Comparison of ENCODE assay signal across 8 mouse cellular contexts in genomic region chr12:33175621-33176554, GRCm38 (mm10). TPM values are rescaled to one million over a fixed set of nuclear protein-coding genes. Genes with fewer than 3 reads are reported as not detected.
DNase-seq lines count a peak whose midpoint lies in the region; ATAC-seq and TF ChIP-seq lines count a peak whose summit lies in the region.

No protein-coding gene starts in this region.

- 12% methylated on average over 25 of the region's 25 CpGs for WGBS in forebrain, postnatal 0 days
- 5% methylated on average over 25 of the region's 25 CpGs for WGBS in hindbrain, embryonic 12.5 days
- 9% methylated on average over 25 of the region's 25 CpGs for WGBS in limb, embryonic 14.5 days
- WGBS in midbrain, embryonic 13.5 days, result 6% methylated on average over 25 of the region's 25 CpGs

- peak overlapping the region; percentile 28 for H3K4me3 ChIP-seq in forebrain, postnatal 0 days (ENCODE audit: low read depth, low read length)
- peak overlapping the region; percentile 11; the same call in 1 of the 2 replicates for H3K4me3 ChIP-seq in hindbrain, embryonic 12.5 days
- peak overlapping the region; percentile 23 for H3K4me3 ChIP-seq in limb, embryonic 14.5 days (replicated peaks; ENCODE audit: low read length)
- H3K4me3 ChIP-seq in midbrain, embryonic 13.5 days (replicated peaks), result peak overlapping the region; percentile 27

- H3K9ac ChIP-seq in forebrain, postnatal 0 days, result peak overlapping the region; percentile 35; the same call in 1 of the 2 replicates
- H3K9ac ChIP-seq in hindbrain, embryonic 12.5 days, result no peak overlapping the region
- H3K9ac ChIP-seq in limb, embryonic 14.5 days (ENCODE audit: low read depth, low read length, severe bottlenecking), result no peak overlapping the region
- peak overlapping the region; percentile 42; the same call in 1 of the 2 replicates for H3K9ac ChIP-seq in midbrain, embryonic 13.5 days (replicated peaks)

- peak; percentile 91 to 92 for DNase-seq in adrenal gland, postnatal 36 days
- peak; percentile 59 for DNase-seq in forebrain, postnatal 0 days
- peak; percentile 30 for DNase-seq in limb, embryonic 14.5 days (ENCODE audit: low spot score)
- peak; percentile 21 to 31 for DNase-seq in thymus, postnatal 36 days
- DNase-seq in cerebellum, adult 9-10 months, result no peak

- no peak for TF ChIP-seq CTCF in forebrain, postnatal 0 days (IDR thresholded peaks at IDR 0.05; ENCODE audit: low read depth)

- H3K4me2 ChIP-seq in forebrain, postnatal 0 days (ENCODE audit: low read depth), result peak overlapping the region; percentile 50
- peak overlapping the region; percentile 43 for H3K4me2 ChIP-seq in hindbrain, embryonic 12.5 days (replicated peaks)
- peak overlapping the region; percentile 57 for H3K4me2 ChIP-seq in limb, embryonic 14.5 days (replicated peaks; ENCODE audit: low read depth, low read length, severe bottlenecking)
- H3K4me2 ChIP-seq in midbrain, embryonic 13.5 days (replicated peaks), result peak overlapping the region; percentile 56

- peak; percentile 45 for ATAC-seq in CD4-positive, CD25-positive, alpha-beta regulatory T cell, adult 4 months
- peak; percentile 74 for ATAC-seq in forebrain, postnatal 0 days
- peak; percentile 63 for ATAC-seq in hindbrain, embryonic 12.5 days (ENCODE audit: low FRiP score)
- peak; percentile 45; the same call in 1 of the 2 replicates for ATAC-seq in limb, embryonic 14.5 days (ENCODE audit: low FRiP score, low read depth)
- ATAC-seq in midbrain, embryonic 13.5 days, result peak; percentile 38; the same call in 1 of the 2 replicates

- TF ChIP-seq POLR2A in limb, embryonic 14.5 days (IDR thresholded peaks at IDR 0.05; ENCODE audit: borderline replicate concordance, extremely low read depth, insufficient read depth, insufficient read length), result no peak

- H3K27me3 ChIP-seq in forebrain, postnatal 0 days (ENCODE audit: insufficient read depth, low read length), result no peaks in the 10 kb centered on the region
- no peaks in the 10 kb centered on the region for H3K27me3 ChIP-seq in hindbrain, embryonic 12.5 days
- no peaks in the 10 kb centered on the region for H3K27me3 ChIP-seq in limb, embryonic 14.5 days (ENCODE audit: control insufficient read depth, insufficient read depth, low read length)
- no peaks in the 10 kb centered on the region for H3K27me3 ChIP-seq in midbrain, embryonic 13.5 days

- no peaks in the 10 kb centered on the region for H3K9me3 ChIP-seq in forebrain, postnatal 0 days (ENCODE audit: low read length)
- H3K9me3 ChIP-seq in hindbrain, embryonic 12.5 days (replicated peaks), result no peaks in the 10 kb centered on the region
- no peaks in the 10 kb centered on the region for H3K9me3 ChIP-seq in limb, embryonic 14.5 days (ENCODE audit: control insufficient read depth, low read length)
- no peaks in the 10 kb centered on the region for H3K9me3 ChIP-seq in midbrain, embryonic 13.5 days

- peak overlapping the region; percentile 29 for H3K27ac ChIP-seq in forebrain, postnatal 0 days (ENCODE audit: low read depth, low read length)
- 0 out of 2 replicates have a peak overlapping the region, but pooled peaks have one; percentile 12 for H3K27ac ChIP-seq in hindbrain, embryonic 12.5 days
- H3K27ac ChIP-seq in limb, embryonic 14.5 days (replicated peaks; ENCODE audit: low read depth, low read length), result no peak overlapping the region
- no peak overlapping the region for H3K27ac ChIP-seq in midbrain, embryonic 13.5 days

- no peaks in the 10 kb centered on the region for H3K36me3 ChIP-seq in forebrain, postnatal 0 days (ENCODE audit: insufficient read depth)
- no peaks in the 10 kb centered on the region for H3K36me3 ChIP-seq in hindbrain, embryonic 12.5 days
- no peaks in the 10 kb centered on the region for H3K36me3 ChIP-seq in limb, embryonic 14.5 days (ENCODE audit: control insufficient read depth, insufficient read depth, low read length)
- H3K36me3 ChIP-seq in midbrain, embryonic 13.5 days, result no peaks in the 10 kb centered on the region

- H3K4me1 ChIP-seq in forebrain, postnatal 0 days (ENCODE audit: insufficient read depth), result peaks cover 11% of the 10 kb centered on the region; the same call in 1 of the 2 replicates
- peaks cover 39% of the 10 kb centered on the region for H3K4me1 ChIP-seq in hindbrain, embryonic 12.5 days
- H3K4me1 ChIP-seq in limb, embryonic 14.5 days (ENCODE audit: control insufficient read depth, insufficient read depth, low read length), result peaks cover 23% of the 10 kb centered on the region
- peaks cover 24% of the 10 kb centered on the region for H3K4me1 ChIP-seq in midbrain, embryonic 13.5 days (replicated peaks)

RNA-seq across cellular contexts. Expression of gene Atxn7l1, which starts 28.4 kb away (rescaled TPM):
- 10 to 100 TPM; 75.6 to 87.7 TPM for polyA plus RNA-seq in CD4-positive, CD25-positive, alpha-beta regulatory T cell, adult 4 months (2017; shearing (Covaris generic))
- 10 to 100 TPM; 26.5 to 29.5 TPM for total RNA-seq in adrenal gland, postnatal 36 days (2021)
- 16.1 and 23.0 TPM in 2 replicates for total RNA-seq in forebrain, postnatal 0 days (2014; rRNA removed)
- 18.2 TPM in 2 replicates for polyA plus RNA-seq in forebrain, postnatal 0 days (2015; fragmentation: Nextera tagmentation; extraction: Ambion mirVana)
- polyA plus RNA-seq in hindbrain, embryonic 12.5 days (2016; fragmentation: Nextera tagmentation; extraction: Ambion mirVana), result 18.4 and 18.5 TPM in 2 replicates
- polyA plus RNA-seq in limb, embryonic 14.5 days (2012; rRNA removed), result 23.1 and 27.0 TPM in 2 replicates
- 15.3 and 15.7 TPM in 2 replicates for polyA plus RNA-seq in limb, embryonic 14.5 days (2014; fragmentation: Nextera tagmentation; extraction: Ambion mirVana)
- 18.6 and 19.3 TPM in 2 replicates for polyA plus RNA-seq in midbrain, embryonic 13.5 days (2015; fragmentation: Nextera tagmentation; extraction: Ambion mirVana)

Comparison
In these comparisons a context has a peak if more than half of its experiments do, and no peak if none do; other contexts are left out.
1. H3K27ac ChIP-seq: peak in forebrain, postnatal 0 days (single experiment) and hindbrain, embryonic 12.5 days (single experiment); none in limb, embryonic 14.5 days (single experiment) and midbrain, embryonic 13.5 days (single experiment).
2. H3K9ac ChIP-seq: peak in forebrain, postnatal 0 days (single experiment) and midbrain, embryonic 13.5 days (single experiment); none in hindbrain, embryonic 12.5 days (single experiment) and limb, embryonic 14.5 days (single experiment).
3. Peak in every context shown above with its lines, with median percentiles within 50 percentile points of each other: ATAC-seq, H3K4me2 ChIP-seq and H3K4me3 ChIP-seq.